8 mouse cellular contexts compared by ENCODE assay signal in genomic region chr4:40240272-40240744, GRCm38 (mm10). TPM values are rescaled to one million over a fixed set of nuclear protein-coding genes. Genes with fewer than 3 reads are reported as not detected.
A peak's percentile ranks its signal among the peaks of the same experiment; 100 is the strongest.
DNase-seq lines count a peak whose midpoint lies in the region; ATAC-seq and TF ChIP-seq lines count a peak whose summit lies in the region.

No protein-coding gene starts in this region.

- no peaks in the 10 kb centered on the region for H3K36me3 ChIP-seq in spleen, adult 2 months (ENCODE audit: control insufficient read depth, insufficient read depth, low read length)
- H3K36me3 ChIP-seq in forebrain, embryonic 10.5 days (replicated peaks): no peaks in the 10 kb centered on the region
- H3K36me3 ChIP-seq in limb, embryonic 15.5 days: no peaks in the 10 kb centered on the region
- no peaks in the 10 kb centered on the region for H3K36me3 ChIP-seq in stomach, embryonic 16.5 days (ENCODE audit: control insufficient read depth, insufficient read depth, low read length)

- no peaks in the 10 kb centered on the region for H3K27me3 ChIP-seq in spleen, adult 2 months (ENCODE audit: control insufficient read depth, insufficient read depth, low read length)
- 0 out of 2 replicates have a peak, but pooled peaks cover 4% of the 10 kb centered on the region for H3K27me3 ChIP-seq in forebrain, embryonic 10.5 days (ENCODE audit: poor library complexity, severe bottlenecking)
- no peaks in the 10 kb centered on the region for H3K27me3 ChIP-seq in limb, embryonic 15.5 days
- H3K27me3 ChIP-seq in stomach, embryonic 16.5 days (ENCODE audit: control insufficient read depth, insufficient read depth, low read length): no peaks in the 10 kb centered on the region

- DNase-seq in spleen, adult 2 months (ENCODE audit: low read depth in 1 of 2, low spot score in 2 of 2): no peak
- DNase-seq in spleen, adult 12 weeks (ENCODE audit: low spot score): no peak
- DNase-seq in forebrain, embryonic 10.5 days (ENCODE audit: extremely low spot score, low spot score): no peak
- DNase-seq in thymus, postnatal 36 days: no peak
- no peak for DNase-seq in gastrocnemius, postnatal 36 days

- no peaks in the 10 kb centered on the region for H3K9me3 ChIP-seq in forebrain, embryonic 10.5 days
- H3K9me3 ChIP-seq in limb, embryonic 15.5 days: no peaks in the 10 kb centered on the region
- H3K9me3 ChIP-seq in stomach, embryonic 16.5 days (replicated peaks; ENCODE audit: control insufficient read depth, low read length): no peaks in the 10 kb centered on the region

- TF ChIP-seq CTCF in spleen, adult 2 months (IDR thresholded peaks at IDR 0.05; ENCODE audit: extremely low read depth, insufficient read depth, insufficient read length, insufficient replicate concordance): no peak

- H3K27ac ChIP-seq in spleen, adult 2 months (ENCODE audit: insufficient read depth, low read length): peak overlapping the region; percentile 74
- H3K27ac ChIP-seq in forebrain, embryonic 10.5 days: peak overlapping the region; percentile 70; the same call in 1 of the 2 replicates
- 0 out of 2 replicates have a peak overlapping the region, but pooled peaks have one; percentile 27 for H3K27ac ChIP-seq in limb, embryonic 15.5 days
- H3K27ac ChIP-seq in stomach, embryonic 16.5 days (ENCODE audit: low read length): peak overlapping the region; percentile 90; the same call in 1 of the 2 replicates

- intact Hi-C loops in gastrocnemius, postnatal 36 days (cut with DNase I): loop anchor here (2.0 kb wide), 1 partner anchor 38 kb away; the partner anchor contains the start of gene Ndufb6

- H3K9ac ChIP-seq in limb, embryonic 15.5 days: no peak overlapping the region
- H3K9ac ChIP-seq in stomach, embryonic 16.5 days (ENCODE audit: low read length): peak overlapping the region; percentile 83

- H3K4me3 ChIP-seq in spleen, adult 2 months (ENCODE audit: extremely low read depth, insufficient read depth, insufficient read length): peak overlapping the region; percentile 99; the same call in 1 of the 2 replicates
- peak overlapping the region; percentile 61 for H3K4me3 ChIP-seq in forebrain, embryonic 10.5 days
- peak overlapping the region; percentile 59 for H3K4me3 ChIP-seq in limb, embryonic 15.5 days
- H3K4me3 ChIP-seq in stomach, embryonic 16.5 days (replicated peaks; ENCODE audit: low read length): peak overlapping the region; percentile 79

- WGBS in spleen, adult 2 months: 50% methylated on average over 5 of the region's 5 CpGs
- 50% methylated on average over 5 of the region's 5 CpGs for WGBS in forebrain, embryonic 10.5 days
- 46% methylated on average over 5 of the region's 5 CpGs for WGBS in limb, embryonic 15.5 days
- 50% methylated on average over 5 of the region's 5 CpGs for WGBS in stomach, embryonic 16.5 days

- peak overlapping the region; percentile 72 for H3K4me2 ChIP-seq in limb, embryonic 15.5 days
- peak overlapping the region; percentile 90 for H3K4me2 ChIP-seq in stomach, embryonic 16.5 days (ENCODE audit: low read depth, low read length)

- H3K4me1 ChIP-seq in spleen, adult 2 months (ENCODE audit: control insufficient read depth, insufficient read depth, insufficient read length): peaks cover 15% of the 10 kb centered on the region; the same call in 1 of the 2 replicates
- peaks cover 21% of the 10 kb centered on the region for H3K4me1 ChIP-seq in forebrain, embryonic 10.5 days
- H3K4me1 ChIP-seq in limb, embryonic 15.5 days: peaks cover 13% of the 10 kb centered on the region
- H3K4me1 ChIP-seq in stomach, embryonic 16.5 days (ENCODE audit: control insufficient read depth, insufficient read depth, low read length): peaks cover 3% of the 10 kb centered on the region; the same call in 1 of the 2 replicates

- no peak for ATAC-seq in limb, embryonic 15.5 days (ENCODE audit: insufficient number of reproducible peaks, low FRiP score, low TSS enrichment, low read depth)
- ATAC-seq in stomach, embryonic 16.5 days (ENCODE audit: insufficient read depth, low FRiP score): no peak
- ATAC-seq in inflammation-experienced regulatory T-cells, adult 6 months: no peak

- TF ChIP-seq POLR2A in spleen, adult 2 months (IDR thresholded peaks at IDR 0.05; ENCODE audit: low read depth, low read length): no peak

RNA-seq across cellular contexts. Expression of gene Ddx58, which starts 0.7 kb away (rescaled TPM):
- 22.2 and 23.2 TPM in 2 replicates for polyA plus RNA-seq in spleen, adult 2 months (2012; rRNA removed)
- 2.5 and 3.0 TPM in 2 replicates for polyA plus RNA-seq in forebrain, embryonic 10.5 days (2016; fragmentation: Nextera tagmentation; extraction: Ambion mirVana)
- 10.7 TPM in 2 replicates for polyA plus RNA-seq in limb, embryonic 15.5 days (2015; fragmentation: Nextera tagmentation; extraction: Ambion mirVana)
- 14.2 and 15.1 TPM in 2 replicates for polyA plus RNA-seq in stomach, embryonic 16.5 days (2015; fragmentation: Nextera tagmentation; extraction: Ambion mirVana)
- polyA plus RNA-seq in inflammation-experienced regulatory T-cells, adult 6 months (2017; shearing (Covaris generic)): 10 to 100 TPM; 77.8 to 93.7 (median 80.8) TPM
- total RNA-seq in gastrocnemius, postnatal 36 days (2021): 1 to 10 TPM; 2.1 to 3.0 TPM

RNA-seq across cellular contexts. Expression of gene Smim27, which starts 29.1 kb away (rescaled TPM):
- polyA plus RNA-seq in spleen, adult 2 months (2012; rRNA removed): 13.1 and 13.9 TPM in 2 replicates
- 26.4 and 26.7 TPM in 2 replicates for polyA plus RNA-seq in forebrain, embryonic 10.5 days (2016; fragmentation: Nextera tagmentation; extraction: Ambion mirVana)
- 30.7 and 37.1 TPM in 2 replicates for polyA plus RNA-seq in limb, embryonic 15.5 days (2015; fragmentation: Nextera tagmentation; extraction: Ambion mirVana)
- polyA plus RNA-seq in stomach, embryonic 16.5 days (2015; fragmentation: Nextera tagmentation; extraction: Ambion mirVana): 33.6 and 34.4 TPM in 2 replicates
- polyA plus RNA-seq in inflammation-experienced regulatory T-cells, adult 6 months (2017; shearing (Covaris generic)): 10 to 100 TPM; 20.1 to 74.9 (median 45.7) TPM
- total RNA-seq in gastrocnemius, postnatal 36 days (2021): 10 to 100 TPM; 38.1 to 44.5 TPM

RNA-seq across cellular contexts. Expression of gene Topors, which starts 29.3 kb away (rescaled TPM):
- 2.5 and 3.3 TPM in 2 replicates for polyA plus RNA-seq in spleen, adult 2 months (2012; rRNA removed)
- polyA plus RNA-seq in forebrain, embryonic 10.5 days (2016; fragmentation: Nextera tagmentation; extraction: Ambion mirVana): 46.0 and 49.0 TPM in 2 replicates
- 42.2 and 44.0 TPM in 2 replicates for polyA plus RNA-seq in limb, embryonic 15.5 days (2015; fragmentation: Nextera tagmentation; extraction: Ambion mirVana)
- polyA plus RNA-seq in stomach, embryonic 16.5 days (2015; fragmentation: Nextera tagmentation; extraction: Ambion mirVana): 30.6 and 32.5 TPM in 2 replicates
- polyA plus RNA-seq in inflammation-experienced regulatory T-cells, adult 6 months (2017; shearing (Covaris generic)): 10 to 100 TPM; 15.0 to 19.3 (median 16.7) TPM
- 1 to 10 TPM; 6.6 to 9.3 TPM for total RNA-seq in gastrocnemius, postnatal 36 days (2021)

RNA-seq across cellular contexts. Expression of gene Ndufb6, which starts 38.9 kb away (rescaled TPM):
- 27.5 and 32.9 TPM in 2 replicates for polyA plus RNA-seq in spleen, adult 2 months (2012; rRNA removed)
- 307 and 312 TPM in 2 replicates for polyA plus RNA-seq in forebrain, embryonic 10.5 days (2016; fragmentation: Nextera tagmentation; extraction: Ambion mirVana)
- 280 and 288 TPM in 2 replicates for polyA plus RNA-seq in limb, embryonic 15.5 days (2015; fragmentation: Nextera tagmentation; extraction: Ambion mirVana)
- 319 and 364 TPM in 2 replicates for polyA plus RNA-seq in stomach, embryonic 16.5 days (2015; fragmentation: Nextera tagmentation; extraction: Ambion mirVana)
- polyA plus RNA-seq in inflammation-experienced regulatory T-cells, adult 6 months (2017; shearing (Covaris generic)): 100 to 1,000 TPM; 108 to 167 (median 111) TPM
- total RNA-seq in gastrocnemius, postnatal 36 days (2021): 100 to 1,000 TPM; 253 to 256 TPM

Comparison
In these comparisons a context has a peak if more than half of its experiments do, and no peak if none do; other contexts are left out.
1. H3K27ac ChIP-seq: peak in every context shown above with its lines; median percentile 90 in stomach, embryonic 16.5 days; 74 in spleen, adult 2 months; 70 in forebrain, embryonic 10.5 days; 27 in limb, embryonic 15.5 days.